Mouse (Mus musculus) ES-E14 (cell line): ENCODE results near the gene Scn1b.

Source experiments
- HCFC1 ChIP-seq: IDR thresholded peaks from 2 replicates; pipeline ENCODE4 v1.6.1; 2012; ENCODE audit warnings: low read length, inconsistent platforms, borderline replicate concordance; ENCODE audit not compliant: insufficient read depth
- MAFK ChIP-seq: IDR thresholded peaks from 2 replicates; pipeline ENCODE4 v1.6.1; 2014; ENCODE audit warnings: mild to moderate bottlenecking, low read depth, low read length, inconsistent platforms; ENCODE audit not compliant: insufficient read depth
- ZC3H11A ChIP-seq: IDR thresholded peaks from 2 replicates; pipeline ENCODE4 v1.6.1; 2012; ENCODE audit warnings: low read depth, mild to moderate bottlenecking, inconsistent platforms, low read length, borderline replicate concordance
- ZNF384 ChIP-seq: IDR thresholded peaks from 2 replicates; pipeline ENCODE4 v1.6.1; 2012; ENCODE audit warnings: low read depth, low read length, inconsistent platforms

DNA sequence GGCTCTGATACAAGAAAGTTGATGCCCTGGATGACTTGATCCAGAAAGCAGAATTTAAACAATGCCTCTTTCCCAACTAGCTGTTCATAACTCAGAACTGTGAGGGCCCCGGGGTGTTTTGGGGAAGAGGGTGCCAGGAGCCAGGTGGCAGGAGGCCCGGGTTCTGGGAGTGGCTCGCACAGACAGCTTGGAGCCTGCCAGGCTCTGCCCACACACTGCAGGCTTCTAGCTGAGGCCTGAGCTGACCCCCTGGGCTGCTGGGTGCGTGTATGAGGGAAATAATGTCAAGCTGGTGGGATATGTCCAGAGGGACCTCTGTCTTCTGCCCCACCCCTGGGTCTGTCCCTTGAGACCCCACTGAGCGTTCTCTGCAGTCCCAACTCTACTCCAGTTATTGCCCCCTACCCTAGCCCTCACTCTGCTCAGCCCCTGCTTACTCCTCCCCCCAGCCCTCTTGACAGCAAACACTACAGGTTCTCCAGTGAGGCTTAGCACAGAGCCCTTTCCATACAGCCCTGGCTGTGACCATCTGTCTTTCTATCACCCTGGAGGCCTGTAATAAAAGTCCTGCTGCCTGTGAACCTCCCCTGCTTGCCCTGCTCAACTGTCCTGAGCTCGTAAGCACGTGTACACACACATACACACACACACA lies 52.6 kb downstream of the Scn1b start:
- no peak for TF ChIP-seq ZC3H11A
- no peak for TF ChIP-seq HCFC1
- TF ChIP-seq ZNF384 = no peak
- no peak for TF ChIP-seq MAFK
